Comparison of ENCODE assay signal across 8 mouse cellular contexts in genomic region chr5:124026568-124026967, GRCm38 (mm10). TPM values are rescaled to one million over a fixed set of nuclear protein-coding genes. Genes with fewer than 3 reads are reported as not detected.
DNase-seq lines count a peak whose midpoint lies in the region; ATAC-seq and TF ChIP-seq lines count a peak whose summit lies in the region.

No protein-coding gene starts in this region.

- no peak for ATAC-seq in heart, embryonic 15.5 days (replicated peaks; ENCODE audit: insufficient number of reproducible peaks, insufficient read depth, low FRiP score, low read depth)
- ATAC-seq in forebrain, embryonic 16.5 days, result no peak
- no peak for ATAC-seq in liver, embryonic 13.5 days (ENCODE audit: low read depth)

- peak overlapping the region; percentile 97 for H3K27ac ChIP-seq in heart, embryonic 15.5 days
- H3K27ac ChIP-seq in bone marrow, adult 2 months (ENCODE audit: control insufficient read depth, insufficient read depth, low read depth, low read length, poor library complexity), result peak overlapping the region; percentile 57
- peak overlapping the region; percentile 41; the same call in 1 of the 2 replicates for H3K27ac ChIP-seq in forebrain, embryonic 16.5 days (ENCODE audit: low read length)
- H3K27ac ChIP-seq in liver, embryonic 13.5 days, result peak overlapping the region; percentile 58

- peak overlapping the region; percentile 8; the same call in 1 of the 2 replicates for H3K9ac ChIP-seq in heart, embryonic 15.5 days
- H3K9ac ChIP-seq in forebrain, embryonic 16.5 days (replicated peaks; ENCODE audit: low read depth, low read length), result peak overlapping the region; percentile 11; the same call in 1 of the 2 replicates
- 0 out of 2 replicates have a peak overlapping the region, but pooled peaks have one; percentile 8 for H3K9ac ChIP-seq in liver, embryonic 13.5 days

- H3K4me3 ChIP-seq in heart, embryonic 15.5 days, result no peak overlapping the region
- no peak overlapping the region for H3K4me3 ChIP-seq in bone marrow, adult 2 months (replicated peaks; ENCODE audit: control insufficient read depth, low read depth, low read length)
- H3K4me3 ChIP-seq in forebrain, embryonic 16.5 days (replicated peaks; ENCODE audit: low read length), result no peak overlapping the region
- no peak overlapping the region for H3K4me3 ChIP-seq in liver, embryonic 13.5 days (replicated peaks)

- H3K27me3 ChIP-seq in heart, embryonic 15.5 days, result no peaks in the 10 kb centered on the region
- no peaks in the 10 kb centered on the region for H3K27me3 ChIP-seq in forebrain, embryonic 16.5 days (replicated peaks; ENCODE audit: control insufficient read depth, insufficient read depth, low read length)
- no peaks in the 10 kb centered on the region for H3K27me3 ChIP-seq in liver, embryonic 13.5 days

- H3K9me3 ChIP-seq in heart, embryonic 15.5 days (replicated peaks), result no peaks in the 10 kb centered on the region
- H3K9me3 ChIP-seq in forebrain, embryonic 16.5 days (ENCODE audit: control insufficient read depth, low read length), result no peaks in the 10 kb centered on the region
- no peaks in the 10 kb centered on the region for H3K9me3 ChIP-seq in liver, embryonic 13.5 days (replicated peaks)

- H3K36me3 ChIP-seq in heart, embryonic 15.5 days, result 0 out of 2 replicates have a peak, but pooled peaks cover 3% of the 10 kb centered on the region
- H3K36me3 ChIP-seq in forebrain, embryonic 16.5 days (ENCODE audit: control insufficient read depth, insufficient read depth), result no peaks in the 10 kb centered on the region
- peaks cover 25% of the 10 kb centered on the region for H3K36me3 ChIP-seq in liver, embryonic 13.5 days

- no peak for DNase-seq in heart, adult 8-10 months (ENCODE audit: low spot score)
- no peak for DNase-seq in liver, embryonic 13.5 days
- no peak for DNase-seq in spleen, adult 12 weeks (ENCODE audit: low spot score)
- DNase-seq in gastrocnemius, postnatal 10 days, result no peak
- no peak for DNase-seq in MN1 (ENCODE audit: low spot score)

- peak overlapping the region; percentile 36 for H3K4me2 ChIP-seq in heart, embryonic 15.5 days
- peak overlapping the region; percentile 12; the same call in 1 of the 2 replicates for H3K4me2 ChIP-seq in forebrain, embryonic 16.5 days (ENCODE audit: low read length)
- H3K4me2 ChIP-seq in liver, embryonic 13.5 days, result no peak overlapping the region

- TF ChIP-seq CTCF in bone marrow, adult 2 months (IDR thresholded peaks at IDR 0.05; ENCODE audit: control insufficient read depth, insufficient read depth, low read length), result no peak

- peaks cover 84% of the 10 kb centered on the region for H3K4me1 ChIP-seq in heart, embryonic 15.5 days (replicated peaks)
- peaks cover 24% of the 10 kb centered on the region for H3K4me1 ChIP-seq in bone marrow, adult 2 months (ENCODE audit: control insufficient read depth, insufficient read depth, low read length)
- H3K4me1 ChIP-seq in forebrain, embryonic 16.5 days (replicated peaks; ENCODE audit: control insufficient read depth, insufficient read depth, low read length), result peaks cover 68% of the 10 kb centered on the region
- peaks cover 99% of the 10 kb centered on the region for H3K4me1 ChIP-seq in liver, embryonic 13.5 days (replicated peaks)

- WGBS in heart, embryonic 15.5 days, result 67% methylated on average over 5 of the region's 5 CpGs
- WGBS in bone marrow, adult 2 months, result 63% methylated on average over 5 of the region's 5 CpGs
- 37% methylated on average over 5 of the region's 5 CpGs for WGBS in forebrain, embryonic 16.5 days
- WGBS in liver, embryonic 13.5 days (ENCODE audit: insufficient replicate concordance), result 83% methylated on average over 5 of the region's 5 CpGs

- no peak for TF ChIP-seq POLR2A in bone marrow, adult 2 months (IDR thresholded peaks at IDR 0.05; ENCODE audit: borderline replicate concordance, control insufficient read depth, low read depth, low read length)

RNA-seq across cellular contexts. Expression of gene Vps37b, which starts 5.5 kb away (rescaled TPM):
- polyA plus RNA-seq in heart, embryonic 15.5 days (2015; fragmentation: Nextera tagmentation; extraction: Ambion mirVana), result 49.9 and 56.0 TPM in 2 replicates
- total RNA-seq in heart, adult 8-10 months (2022), result 10 to 100 TPM; 13.7 to 24.0 (median 16.5) TPM
- polyA plus RNA-seq in bone marrow, adult 2 months (2011; ENCODE audit: insufficient read depth, insufficient read length, low replicate concordance, missing spikeins), result 11.3 and 26.1 TPM in 2 replicates
- 104 and 112 TPM in 2 replicates for polyA plus RNA-seq in forebrain, embryonic 16.5 days (2015; fragmentation: Nextera tagmentation; extraction: Ambion mirVana)
- polyA plus RNA-seq in liver, embryonic 13.5 days (2015; fragmentation: Nextera tagmentation; extraction: Ambion mirVana), result 16.1 and 18.0 TPM in 2 replicates
- 10 to 100 TPM; 11.9 to 13.4 TPM for total RNA-seq in gastrocnemius, postnatal 10 days (2021)

RNA-seq across cellular contexts. Expression of gene Hip1r, which starts 53.1 kb away (rescaled TPM):
- polyA plus RNA-seq in heart, embryonic 15.5 days (2015; fragmentation: Nextera tagmentation; extraction: Ambion mirVana), result 6.6 and 9.7 TPM in 2 replicates
- total RNA-seq in heart, adult 8-10 months (2022), result 10 to 100 TPM; 11.5 to 15.5 (median 13.7) TPM
- 25.5 and 53.6 TPM in 2 replicates for polyA plus RNA-seq in bone marrow, adult 2 months (2011; ENCODE audit: insufficient read depth, insufficient read length, low replicate concordance, missing spikeins)
- polyA plus RNA-seq in forebrain, embryonic 16.5 days (2015; fragmentation: Nextera tagmentation; extraction: Ambion mirVana), result 33.3 and 35.7 TPM in 2 replicates
- 11.3 and 12.9 TPM in 2 replicates for polyA plus RNA-seq in liver, embryonic 13.5 days (2015; fragmentation: Nextera tagmentation; extraction: Ambion mirVana)
- total RNA-seq in gastrocnemius, postnatal 10 days (2021), result 1 to 10 TPM; 8.2 to 9.0 TPM

Comparison
In these comparisons a context has a peak if more than half of its experiments do, and no peak if none do; other contexts are left out.
1. H3K27ac ChIP-seq: peak in every context shown above with its lines; median percentile 97 in heart, embryonic 15.5 days; 58 in liver, embryonic 13.5 days; 57 in bone marrow, adult 2 months; 41 in forebrain, embryonic 16.5 days.